Mouse (Mus musculus) forebrain, embryonic 16.5 days (tissue): ENCODE data around the gene Myd88. TPM values are rescaled to one million over a fixed set of nuclear protein-coding genes. Genes with fewer than 3 reads are reported as not detected.
A peak's percentile ranks its signal among the peaks of the same experiment; 100 is the strongest.

Experiments used
- ATAC-seq: fragments of 200-750 bp; cut with Nextera tagmentation; 2 replicates; pipeline ENCODE4 v1.8.0; 2017; ENCODE audit warnings: mild to moderate bottlenecking, moderate library complexity
- H3K27ac ChIP-seq: fragments of 300-500 bp; sonication (generic); 2 replicates; pipeline ENCODE4 v1.5.1; 2014; ENCODE audit warnings: low read length, control low read depth
- H3K27me3 ChIP-seq: fragments of 300-500 bp; sonication (generic); replicated peaks from 2 replicates; pipeline ENCODE4 v1.6.1; 2014; ENCODE audit warnings: low read length; ENCODE audit not compliant: control insufficient read depth, insufficient read depth
- H3K36me3 ChIP-seq: fragments of 300-500 bp; sonication (generic); 2 replicates; pipeline ENCODE4 v1.6.1; 2014; ENCODE audit not compliant: control insufficient read depth, insufficient read depth
- H3K4me1 ChIP-seq: fragments of 300-500 bp; sonication (generic); replicated peaks from 2 replicates; pipeline ENCODE4 v1.6.1; 2014; ENCODE audit warnings: low read length; ENCODE audit not compliant: control insufficient read depth, insufficient read depth
- H3K4me2 ChIP-seq: fragments of 300-500 bp; sonication (generic); 2 replicates; pipeline ENCODE4 v1.6.1; 2014; ENCODE audit warnings: mild to moderate bottlenecking, low read length, control low read depth
- H3K4me3 ChIP-seq: fragments of 300-500 bp; sonication (generic); replicated peaks from 2 replicates; pipeline ENCODE4 v1.5.1; 2014; ENCODE audit warnings: mild to moderate bottlenecking, low read length, control low read depth
- H3K9ac ChIP-seq: fragments of 300-500 bp; sonication (generic); replicated peaks from 2 replicates; pipeline ENCODE4 v1.6.1; 2014; ENCODE audit warnings: low read depth, low read length, control low read depth
- H3K9me3 ChIP-seq: fragments of 300-500 bp; sonication (generic); 2 replicates; pipeline ENCODE4 v1.6.1; 2016; ENCODE audit warnings: low read length; ENCODE audit not compliant: control insufficient read depth
- WGBS: fragments of 180-500 bp; shearing (Covaris S2); extraction: QIAGEN DNeasy Blood & Tissue Kit; methylation state at CpG from one replicate; pipeline ENCODE4 v1.1.7; 2014; 5-methylcytosine and 5-hydroxymethylcytosine counted together
- polyA plus RNA-seq: library from polyadenylated mRNA; unstranded; fragments of >200 nt; fragmentation: Nextera tagmentation; extraction: Ambion mirVana; gene quantifications from 2 replicates; pipeline ENCODE4 v1.2.1, GENCODE M21; 2015

The Myd88 gene
- polyA plus RNA-seq, 1 experiment from 2014 or later = 4.4 TPM

DNA sequence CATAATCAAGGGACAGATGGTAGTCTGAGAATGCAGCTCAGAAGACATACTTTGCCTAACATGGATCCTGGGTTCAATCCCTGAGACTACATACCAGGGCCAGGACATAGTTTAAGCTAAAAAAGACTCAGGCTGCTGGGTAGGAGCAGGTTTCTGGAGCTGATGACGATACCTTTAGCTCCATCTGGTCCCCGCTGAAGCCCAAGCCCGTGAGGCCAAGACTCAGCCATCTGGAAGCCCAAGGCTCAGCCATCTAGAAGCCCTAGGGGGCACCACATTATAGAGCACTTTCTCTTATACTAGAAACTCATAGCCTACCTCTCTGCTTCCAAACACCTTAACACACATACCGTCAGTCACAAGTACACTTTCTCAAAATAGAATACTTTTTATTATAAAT lies 5.6 kb downstream of the Myd88 start:
- Histone ChIP-seq H3K4me1 (peaks cover 12% of the 10 kb centered on the region), H3K27ac (no peak overlapping the region), H3K9me3 (no peaks in the 10 kb centered on the region), H3K4me3 (no peak overlapping the region), H3K4me2 (no peak overlapping the region), H3K27me3 (no peaks in the 10 kb centered on the region), H3K9ac (no peak overlapping the region), H3K36me3 (no peaks in the 10 kb centered on the region)
- WGBS = 79% methylated on average over 4 of the region's 4 CpGs
- no peak for ATAC-seq

DNA sequence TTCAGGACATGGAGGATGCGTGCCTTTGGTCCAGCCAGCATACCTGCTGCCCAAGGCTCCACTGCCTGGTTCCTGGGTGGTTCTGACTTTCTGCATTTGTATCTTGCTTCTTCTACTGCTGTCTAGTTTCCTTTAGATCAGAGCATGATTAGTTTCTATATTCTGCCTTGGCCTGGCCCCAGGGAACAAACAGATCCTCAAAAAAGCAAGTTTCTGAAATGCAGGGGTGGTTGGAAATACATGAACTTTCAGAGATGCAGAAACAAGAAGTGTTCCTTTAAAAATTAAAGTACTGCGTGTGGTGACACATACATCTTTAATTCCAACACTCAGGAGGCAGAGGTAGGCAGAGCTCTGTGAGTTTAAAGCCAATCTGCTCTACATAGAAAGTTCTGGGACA lies 6.4 kb downstream of the Myd88 start:
- H3K4me2 ChIP-seq = no peak overlapping the region
- no peaks in the 10 kb centered on the region for H3K27me3 ChIP-seq
- no peak overlapping the region for H3K9ac ChIP-seq
- H3K9me3 ChIP-seq = no peaks in the 10 kb centered on the region
- 84% methylated on average over 2 of the region's 2 CpGs for WGBS
- H3K27ac ChIP-seq = no peak overlapping the region
- H3K4me1 ChIP-seq = peaks cover 9% of the 10 kb centered on the region
- H3K36me3 ChIP-seq = no peaks in the 10 kb centered on the region
- no peak overlapping the region for H3K4me3 ChIP-seq
- no peak for ATAC-seq

DNA sequence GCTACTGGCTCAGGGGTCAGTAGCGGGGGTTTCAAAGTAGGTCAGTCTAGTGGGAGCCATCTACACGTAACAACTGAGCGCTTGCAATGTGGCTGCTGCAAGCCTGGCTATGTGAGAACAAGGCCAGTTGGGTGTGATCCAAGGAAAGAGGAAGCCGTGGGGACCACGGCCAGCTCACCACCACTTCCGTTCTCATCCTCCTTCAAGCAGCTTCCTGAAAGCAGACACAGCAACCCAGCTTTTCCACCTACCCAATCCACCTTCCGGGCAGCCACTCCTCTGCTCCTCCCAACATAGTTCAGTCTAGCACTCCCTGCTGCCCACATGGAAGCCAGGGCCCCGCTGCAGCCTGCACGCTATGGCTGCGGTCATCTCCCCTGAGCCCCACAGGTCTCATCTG lies 6.9 kb downstream of the Myd88 start:
- H3K4me2 ChIP-seq = no peak overlapping the region
- no peak overlapping the region for H3K4me3 ChIP-seq
- H3K9ac ChIP-seq = no peak overlapping the region
- no peaks in the 10 kb centered on the region for H3K27me3 ChIP-seq
- ATAC-seq = no peak
- H3K9me3 ChIP-seq = no peaks in the 10 kb centered on the region
- WGBS = 66% methylated on average over 10 of the region's 10 CpGs
- H3K4me1 ChIP-seq = peaks cover 3% of the 10 kb centered on the region
- H3K36me3 ChIP-seq = no peaks in the 10 kb centered on the region
- H3K27ac ChIP-seq = no peak overlapping the region

DNA sequence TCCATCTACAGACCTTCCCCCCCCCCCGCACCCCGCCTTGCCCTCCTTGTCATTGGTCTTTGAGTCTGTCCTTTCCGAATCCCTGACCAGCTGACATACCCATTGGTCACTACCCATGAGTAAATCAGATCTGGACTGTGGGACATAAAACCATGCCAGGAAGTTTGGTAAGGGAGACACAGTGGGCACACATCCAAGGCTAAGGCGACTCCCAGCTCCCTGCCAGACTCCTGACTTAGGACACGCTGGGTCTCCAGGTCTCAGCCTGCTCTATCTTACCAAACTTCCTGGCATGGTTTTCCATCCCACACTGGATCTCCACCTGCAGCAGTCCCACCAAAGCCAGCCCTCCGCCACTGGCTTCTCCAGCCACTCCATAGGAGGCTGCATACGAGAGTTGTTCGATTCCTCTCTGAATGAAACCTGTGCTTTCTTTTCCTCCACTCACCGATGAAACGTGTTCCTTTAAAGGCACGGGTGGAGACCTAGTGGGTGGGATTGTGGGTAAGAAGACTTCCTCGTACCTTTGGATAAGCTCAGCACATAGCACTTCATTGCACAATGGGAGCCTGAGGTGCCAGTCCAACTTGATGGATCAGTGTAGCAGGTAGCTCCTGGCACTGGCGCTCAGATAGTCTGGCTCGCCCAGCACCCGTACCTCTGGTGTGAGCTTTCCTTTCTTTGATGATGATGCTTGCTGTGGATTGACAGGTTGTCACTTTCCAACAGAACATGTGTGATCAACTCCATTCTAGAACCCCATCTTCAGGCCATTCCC lies 10.8 kb downstream of the Myd88 start:
- no peaks in the 10 kb centered on the region for H3K9me3 ChIP-seq
- H3K27me3 ChIP-seq = no peaks in the 10 kb centered on the region
- no peak overlapping the region for H3K9ac ChIP-seq
- H3K4me1 ChIP-seq = no peaks in the 10 kb centered on the region
- H3K36me3 ChIP-seq = no peaks in the 10 kb centered on the region
- ATAC-seq = no peak
- 89% methylated on average over 15 of the region's 15 CpGs for WGBS
- no peak overlapping the region for H3K4me3 ChIP-seq
- no peak overlapping the region for H3K27ac ChIP-seq
- no peak overlapping the region for H3K4me2 ChIP-seq

DNA sequence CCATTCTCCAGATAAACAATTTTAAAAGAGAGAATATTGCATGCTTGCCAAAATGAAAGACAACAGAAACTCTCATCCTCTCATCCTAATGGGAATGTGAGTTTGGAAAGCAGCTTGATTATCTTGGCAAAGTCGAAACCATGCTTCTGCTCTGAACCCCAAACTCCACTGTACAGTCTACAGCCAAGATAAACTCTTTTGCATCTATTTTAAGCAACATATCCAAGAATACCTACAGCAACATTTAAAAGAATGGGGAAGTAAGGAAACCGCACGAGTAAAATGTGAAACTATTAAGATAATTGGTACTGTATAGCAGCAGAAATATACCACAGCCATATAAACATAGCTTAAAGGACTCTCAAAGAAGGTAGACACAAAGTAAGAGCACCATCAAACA lies 12.7 kb downstream of the Myd88 start:
- WGBS = 81% methylated on average over 3 of the region's 3 CpGs
- H3K4me3 ChIP-seq = no peak overlapping the region
- H3K9ac ChIP-seq = no peak overlapping the region
- no peak overlapping the region for H3K4me2 ChIP-seq
- no peak for ATAC-seq
- H3K36me3 ChIP-seq = no peaks in the 10 kb centered on the region
- no peak overlapping the region for H3K27ac ChIP-seq
- no peaks in the 10 kb centered on the region for H3K27me3 ChIP-seq
- H3K4me1 ChIP-seq = no peaks in the 10 kb centered on the region; the same call in 1 of the 2 replicates
- no peaks in the 10 kb centered on the region for H3K9me3 ChIP-seq

DNA sequence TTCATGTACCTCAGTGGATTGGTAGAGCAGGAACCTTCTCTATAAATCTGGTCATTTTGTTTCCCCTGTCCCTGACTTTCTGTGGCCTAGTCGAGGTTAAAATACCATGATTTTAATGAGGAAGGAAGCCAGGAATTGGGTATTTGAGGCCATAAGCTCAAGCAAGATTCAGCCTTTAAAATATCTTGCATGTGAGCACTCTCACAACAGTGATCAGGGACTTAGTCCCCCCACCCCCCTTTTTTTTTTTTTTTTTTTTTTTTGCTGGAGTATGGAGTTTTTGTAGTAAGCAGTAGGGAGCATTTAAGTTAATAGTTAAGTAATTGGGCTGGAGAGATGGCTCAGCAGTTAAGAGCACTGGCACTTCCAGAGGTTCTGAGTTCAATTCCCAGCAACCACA lies 17.1 kb downstream of the Myd88 start:
- Histone ChIP-seq H3K4me3 (no peak overlapping the region), H3K9me3 (no peaks in the 10 kb centered on the region), H3K9ac (no peak overlapping the region), H3K36me3 (no peaks in the 10 kb centered on the region), H3K4me1 (peaks cover 19% of the 10 kb centered on the region), H3K4me2 (no peak overlapping the region), H3K27me3 (no peaks in the 10 kb centered on the region), H3K27ac (no peak overlapping the region)
- 69% methylated on average over 1 of the region's 1 CpGs for WGBS
- ATAC-seq = no peak

DNA sequence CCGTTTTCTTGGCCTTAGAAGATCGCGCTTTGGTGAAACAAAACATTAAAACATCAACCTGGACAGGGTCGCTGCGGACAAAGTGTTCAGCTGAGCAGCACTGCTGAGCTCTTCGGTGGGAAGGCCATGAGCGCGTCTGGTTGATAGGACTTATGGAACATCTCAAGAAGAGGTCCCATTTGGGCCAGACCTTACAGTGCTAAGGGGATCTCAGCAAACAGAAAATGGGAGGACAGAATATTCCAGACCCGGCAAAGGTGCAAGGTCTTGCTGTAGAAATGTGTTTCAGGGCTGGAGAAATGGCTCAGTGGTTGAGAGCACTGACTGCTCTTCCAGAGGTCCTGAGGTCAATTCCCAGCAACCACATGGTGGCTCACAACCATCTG lies 18.0 kb downstream of the Myd88 start:
- Histone ChIP-seq H3K4me1 (peaks cover 19% of the 10 kb centered on the region), H3K27me3 (no peaks in the 10 kb centered on the region), H3K27ac (peak overlapping the region; percentile 95), H3K4me2 (peak overlapping the region; percentile 72), H3K9ac (peak overlapping the region; percentile 68), H3K4me3 (peak overlapping the region; percentile 69), H3K36me3 (no peaks in the 10 kb centered on the region), H3K9me3 (no peaks in the 10 kb centered on the region)
- 2% methylated on average over 9 of the region's 9 CpGs for whole genome bisulfite sequencing
- no peak for ATAC-seq

DNA sequence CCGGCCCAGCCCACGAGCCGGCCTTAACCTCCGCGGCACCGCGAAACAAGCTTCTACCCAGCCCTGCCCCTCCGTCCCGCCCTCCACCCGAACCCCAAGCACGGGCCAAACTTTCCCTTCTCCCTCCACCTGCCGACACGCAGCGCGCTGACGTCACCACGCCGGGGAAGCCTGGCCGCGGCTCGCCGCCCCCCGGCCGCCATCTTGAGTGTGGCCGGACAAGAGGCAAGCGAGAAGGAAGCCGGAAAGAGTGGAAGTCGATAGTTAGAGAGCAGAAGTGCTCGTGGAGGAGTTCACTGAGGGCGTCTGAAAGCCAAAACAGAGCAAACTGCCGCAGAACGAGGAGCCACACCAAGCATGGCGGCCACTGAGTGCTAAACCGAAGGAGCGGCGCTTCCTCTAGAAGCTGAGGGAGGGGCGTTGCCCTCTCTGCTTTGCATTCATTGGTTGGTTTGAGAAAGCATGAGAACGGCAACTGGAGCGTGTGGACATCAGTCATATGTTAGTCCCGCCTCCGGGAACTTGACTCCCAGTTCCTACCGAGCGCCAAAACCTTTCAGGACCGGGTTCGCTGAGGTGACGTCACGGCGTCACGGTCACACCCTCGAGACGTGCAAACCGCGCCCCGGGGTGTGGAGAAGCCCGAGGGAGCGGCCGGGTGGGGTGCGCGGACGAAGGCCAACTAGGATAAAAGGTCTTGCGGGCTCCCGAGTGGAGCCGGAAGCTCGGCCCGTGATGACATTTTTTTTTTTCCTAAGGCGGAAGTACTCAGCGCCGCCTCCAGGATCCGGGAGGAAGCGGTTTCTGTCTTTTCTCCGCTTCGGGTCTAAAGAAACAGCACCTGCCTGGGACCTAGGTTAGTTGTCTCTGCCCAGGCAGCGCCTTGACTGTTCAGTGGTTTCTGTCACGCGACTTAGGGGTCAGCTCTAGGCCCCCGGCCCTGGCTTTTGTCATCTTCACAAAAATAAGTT lies 18.6 kb downstream of the Myd88 start, which contains the start of gene Oxsr1:
Gene Oxsr1, minus strand, starts transcription at position 139 of the 971 bp plus-strand sequence.
- under 1% methylated on average over 76 of the region's 76 CpGs for WGBS
- peak; percentile 98 for ATAC-seq
- Histone ChIP-seq H3K36me3 (no peaks in the 10 kb centered on the region), H3K27ac (peak within 1 kb of the TSS; percentile 95), H3K27me3 (no peaks in the 10 kb centered on the region), H3K4me1 (peaks cover 19% of the 10 kb centered on the region), H3K9me3 (no peaks in the 10 kb centered on the region), H3K4me2 (peak within 1 kb of the TSS; percentile 72), H3K9ac (peak within 1 kb of the TSS; percentile 68), H3K4me3 (peak within 1 kb of the TSS; percentile 69)
